Mouse (Mus musculus) c-Kit-positive CD71-positive TER-119-negative erythroid progenitor cells, embryonic 14.5 days (primary cell): ENCODE results near the gene Ufsp1.

Experiments
- DNase-seq: peaks from one replicate; pipeline ENCODE4 v3.0.0-alpha.2; 2013; ENCODE audit warnings: low read depth

Gene Ufsp1

GRCm38 (mm10) chr5:137334317-137334716 is 39.9 kb downstream of the Ufsp1 start:
- DNase-seq, result no peak

- no peak for DNase-seq
These were observed 40.6 kb downstream of the Ufsp1 start for GRCm38 (mm10) chr5:137335066-137335465.

DNA sequence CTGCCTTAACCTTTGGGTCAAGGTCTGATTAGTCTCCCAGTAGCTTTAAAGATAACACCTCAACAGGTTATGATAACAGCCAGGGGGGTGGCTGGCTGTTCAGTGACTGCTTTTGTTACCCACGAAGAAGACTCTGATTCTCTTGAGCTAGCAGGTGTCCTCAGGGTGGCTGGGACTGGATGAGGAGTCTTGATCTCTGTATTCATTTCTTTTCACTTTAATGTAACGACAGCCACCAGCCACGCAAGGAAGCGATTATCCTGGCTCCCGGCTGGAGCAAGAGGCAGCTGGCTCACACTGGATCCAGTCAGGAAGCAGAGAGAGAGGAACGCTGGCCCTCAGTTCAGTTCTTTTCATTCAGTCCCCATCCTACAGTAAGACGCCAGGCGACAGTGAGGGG is 42.8 kb downstream of the Ufsp1 start:
- no peak for DNase-seq

GRCm38 (mm10) chr5:137338256-137338655 is 43.8 kb downstream of the Ufsp1 start:
- DNase-seq, result peak; percentile 83

GRCm38 (mm10) chr5:137338663-137339289 is 44.3 kb downstream of the Ufsp1 start:
- DNase-seq, result no peak

GRCm38 (mm10) chr5:137339290-137339979 is 45.0 kb downstream of the Ufsp1 start:
- no peak for DNase-seq

DNA sequence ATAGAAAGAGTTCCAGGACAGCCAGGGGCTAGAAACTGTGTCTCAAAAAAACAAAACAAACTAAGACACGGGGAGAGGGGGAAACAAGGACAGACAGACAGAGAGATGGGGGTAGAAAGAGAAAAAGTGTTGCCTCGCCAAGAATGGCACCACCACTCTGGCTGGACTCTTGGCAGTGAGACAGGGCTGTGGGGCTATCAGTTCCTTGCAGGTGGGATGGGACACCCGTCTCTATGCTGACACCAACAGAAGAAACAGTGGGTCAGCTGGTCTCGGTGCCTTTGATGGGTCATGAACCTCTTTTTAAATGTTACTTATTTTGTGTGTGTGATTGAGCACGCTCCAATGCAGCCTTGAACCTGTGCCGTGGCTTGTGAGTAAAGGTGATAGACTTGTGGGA is 45.8 kb downstream of the Ufsp1 start:
- DNase-seq, result no peak

DNA sequence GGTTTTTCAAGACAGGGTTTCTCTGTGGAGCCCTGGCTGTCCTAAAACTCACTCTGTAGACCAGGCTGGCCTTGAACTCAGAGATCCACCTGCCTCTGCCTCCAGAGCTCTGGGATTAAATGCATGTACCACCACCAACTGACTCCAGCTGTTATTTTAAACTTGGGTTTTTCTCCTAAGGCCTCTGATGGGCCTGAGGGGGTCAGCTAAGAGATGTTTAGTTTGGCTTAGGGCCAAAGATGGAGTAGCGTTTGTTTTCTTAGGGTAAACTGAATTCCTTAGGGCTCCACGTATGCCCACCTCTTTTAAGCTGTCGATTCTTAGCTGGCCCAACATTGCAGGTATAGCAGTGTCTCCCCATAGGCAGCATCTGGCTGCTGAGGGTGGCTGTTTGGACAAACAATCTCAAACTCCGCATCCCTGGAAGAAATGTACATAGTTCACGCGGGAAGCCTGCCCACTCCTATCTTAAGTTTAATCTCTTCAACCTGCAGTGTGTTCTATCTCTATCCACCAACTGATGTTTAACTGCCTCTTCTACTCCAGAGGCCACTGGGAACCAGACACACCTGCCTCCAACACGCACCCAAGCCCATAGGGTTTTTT is 48.1 kb downstream of the Ufsp1 start:
- no peak for DNase-seq

DNA sequence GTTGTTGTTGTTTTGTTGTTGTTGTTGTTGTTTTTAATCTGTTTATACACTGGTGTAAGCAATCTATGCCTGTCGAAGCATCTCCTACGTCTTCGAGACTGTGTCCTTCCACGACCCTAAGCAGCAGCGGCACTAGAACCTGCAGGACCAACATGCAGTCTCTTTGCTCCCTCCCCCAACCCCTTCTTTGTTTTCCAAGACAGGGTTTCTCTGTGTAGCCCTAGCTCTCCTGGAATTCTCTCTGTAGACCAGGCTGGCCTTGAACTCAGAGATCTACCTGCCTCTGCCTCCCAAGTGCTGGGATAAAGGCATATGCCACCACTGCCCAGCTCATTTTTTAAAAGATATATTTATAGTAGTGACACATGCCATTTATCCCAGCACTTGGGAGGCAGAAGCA is 49.0 kb downstream of the Ufsp1 start:
- no peak for DNase-seq

- DNase-seq, result no peak
These were observed 49.4 kb downstream of the Ufsp1 start for GRCm38 (mm10) chr5:137343869-137344268.
